Mouse (Mus musculus): ENCODE measurements around the gene Flrt2.

DNA sequence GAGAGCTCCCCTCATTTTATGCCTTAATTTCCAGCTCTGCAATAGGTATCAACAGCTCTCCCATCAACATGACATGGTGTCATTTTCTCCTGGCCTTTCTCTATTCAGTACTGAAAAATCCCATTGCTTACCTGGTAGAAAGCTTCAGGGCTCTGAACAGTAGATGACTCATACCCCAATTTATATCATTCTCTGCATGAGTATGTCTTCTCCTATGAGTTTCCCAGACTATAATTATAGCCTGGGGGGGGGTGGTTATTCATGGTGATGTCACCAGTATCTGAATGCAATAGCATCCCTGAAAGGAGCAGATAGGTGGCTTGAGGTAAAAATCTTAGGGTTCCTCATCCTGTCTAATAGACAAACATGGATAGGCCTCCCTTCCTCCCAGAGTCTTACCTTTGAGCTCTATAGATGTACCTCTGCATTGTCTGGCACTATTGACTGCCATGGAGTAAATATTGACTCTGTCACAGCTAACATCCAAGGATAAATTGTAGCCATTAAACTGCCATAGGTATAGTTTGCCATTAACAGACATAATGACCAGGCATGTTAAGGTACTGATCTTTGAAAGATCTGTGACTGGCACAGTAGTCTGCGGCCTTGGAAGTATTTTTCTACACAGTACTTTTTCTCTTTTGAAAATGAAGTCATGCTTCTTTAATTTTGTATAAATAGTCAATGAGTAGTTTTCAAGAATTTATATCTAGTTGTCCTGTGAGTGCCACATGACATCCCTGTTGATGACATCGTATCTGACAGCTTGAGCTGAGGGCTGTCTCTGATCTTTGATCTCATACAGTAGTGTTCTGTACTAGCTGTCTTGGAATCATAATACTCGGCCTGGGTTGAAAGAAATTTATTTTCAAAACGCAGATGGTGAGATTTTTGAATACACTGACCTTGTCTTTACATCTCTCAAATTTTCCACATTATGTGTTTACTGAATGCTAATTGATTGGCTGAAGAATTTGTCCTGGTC lies 39.6 kb upstream of the Flrt2 start:
- TF ChIP-seq CTCF (IDR thresholded peaks at IDR 0.05; ENCODE audit: low read depth) (no peak), EP300 (IDR thresholded peaks at IDR 0.05; ENCODE audit: low read depth) (no peak)
